Mouse (Mus musculus) olfactory bulb, adult 2 months (tissue): ENCODE measurements around the gene Dll4.

Source experiments
- CTCF ChIP-seq: fragments of 200-500 bp; IDR thresholded peaks from 2 replicates; pipeline ENCODE4 v1.5.1; 2012; ENCODE audit warnings: low read depth, mild to moderate bottlenecking, low read length, moderate library complexity; ENCODE audit not compliant: insufficient read depth
- POLR2A ChIP-seq: fragments of 200-500 bp; IDR thresholded peaks from 2 replicates; pipeline ENCODE4 v1.6.1; 2012; ENCODE audit warnings: mild to moderate bottlenecking, low read depth, low read length, moderate library complexity; ENCODE audit not compliant: insufficient read depth

GRCm38 (mm10) chr2:119300819-119301493 lies 24.6 kb upstream of the Dll4 start:
- TF ChIP-seq POLR2A (no peak), CTCF (no peak)
